Mouse (Mus musculus): ENCODE data around the gene Tmem238l. TPM values are rescaled to one million over a fixed set of nuclear protein-coding genes. Genes with fewer than 3 reads are reported as not detected.

Gene Tmem238l
- polyA plus RNA-seq, 1 experiment from 2014 or later = not detected

GRCm38 (mm10) chr11:66968575-66968974 is 12.1 kb downstream of the Tmem238l start:
- H3K9me3 ChIP-seq (replicated peaks; ENCODE audit: control insufficient read depth, low read length, poor library complexity, severe bottlenecking) = no peaks in the 10 kb centered on the region
- H3K4me1 ChIP-seq (ENCODE audit: control insufficient read depth, insufficient read depth, low read length) = no peaks in the 10 kb centered on the region
- 95% methylated on average over 1 of the region's 1 CpGs for WGBS
- no peaks in the 10 kb centered on the region for H3K36me3 ChIP-seq (ENCODE audit: control insufficient read depth, insufficient read depth, low read length)
- H3K27me3 ChIP-seq (ENCODE audit: control insufficient read depth, insufficient read depth, low read depth, low read length) = no peaks in the 10 kb centered on the region
- no peak overlapping the region for H3K9ac ChIP-seq (ENCODE audit: low read depth, low read length)
- no peak for ATAC-seq
- H3K4me2 ChIP-seq (ENCODE audit: low read length) = no peak overlapping the region
- H3K27ac ChIP-seq (ENCODE audit: low read length) = no peak overlapping the region
- no peak overlapping the region for H3K4me3 ChIP-seq (ENCODE audit: low read depth, low read length)

GRCm38 (mm10) chr11:66973507-66973906 is 17.1 kb downstream of the Tmem238l start:
- Histone ChIP-seq H3K9me3 (replicated peaks; ENCODE audit: control insufficient read depth, low read length, poor library complexity, severe bottlenecking) (peaks cover 8% of the 10 kb centered on the region; the same call in 1 of the 2 replicates), H3K9ac (ENCODE audit: low read depth, low read length) (no peak overlapping the region), H3K4me3 (ENCODE audit: low read depth, low read length) (no peak overlapping the region), H3K4me1 (ENCODE audit: control insufficient read depth, insufficient read depth, low read length) (no peaks in the 10 kb centered on the region), H3K36me3 (ENCODE audit: control insufficient read depth, insufficient read depth, low read length) (no peaks in the 10 kb centered on the region), H3K4me2 (ENCODE audit: low read length) (no peak overlapping the region), H3K27ac (ENCODE audit: low read length) (no peak overlapping the region), H3K27me3 (ENCODE audit: control insufficient read depth, insufficient read depth, low read depth, low read length) (no peaks in the 10 kb centered on the region; the same call in 1 of the 2 replicates)
- no peak for ATAC-seq
- 92% methylated on average over 3 of the region's 3 CpGs for WGBS

- no peak overlapping the region for H3K9ac ChIP-seq (ENCODE audit: low read depth, low read length)
- no peak overlapping the region for H3K27ac ChIP-seq (ENCODE audit: low read length)
- H3K9me3 ChIP-seq (replicated peaks; ENCODE audit: control insufficient read depth, low read length, poor library complexity, severe bottlenecking) = peaks cover 8% of the 10 kb centered on the region; the same call in 1 of the 2 replicates
- H3K4me3 ChIP-seq (ENCODE audit: low read depth, low read length) = no peak overlapping the region
- H3K4me1 ChIP-seq (ENCODE audit: control insufficient read depth, insufficient read depth, low read length) = no peaks in the 10 kb centered on the region
- no peak overlapping the region for H3K4me2 ChIP-seq (ENCODE audit: low read length)
- H3K27me3 ChIP-seq (ENCODE audit: control insufficient read depth, insufficient read depth, low read depth, low read length) = no peaks in the 10 kb centered on the region; the same call in 1 of the 2 replicates
- no peak for ATAC-seq
- H3K36me3 ChIP-seq (ENCODE audit: control insufficient read depth, insufficient read depth, low read length) = no peaks in the 10 kb centered on the region
- 92% methylated on average over 7 of the region's 7 CpGs for WGBS
Observed at GRCm38 (mm10) chr11:66975606-66976330, 19.3 kb downstream of the Tmem238l start.

GRCm38 (mm10) chr11:66981336-66982115 is 25.1 kb downstream of the Tmem238l start:
- Histone ChIP-seq H3K36me3 (ENCODE audit: control insufficient read depth, insufficient read depth, low read length) (no peaks in the 10 kb centered on the region), H3K9me3 (replicated peaks; ENCODE audit: control insufficient read depth, low read length, poor library complexity, severe bottlenecking) (no peaks in the 10 kb centered on the region), H3K4me1 (ENCODE audit: control insufficient read depth, insufficient read depth, low read length) (peaks cover 11% of the 10 kb centered on the region), H3K4me3 (ENCODE audit: low read depth, low read length) (no peak overlapping the region), H3K9ac (ENCODE audit: low read depth, low read length) (no peak overlapping the region), H3K4me2 (ENCODE audit: low read length) (no peak overlapping the region), H3K27ac (ENCODE audit: low read length) (no peak overlapping the region), H3K27me3 (ENCODE audit: control insufficient read depth, insufficient read depth, low read depth, low read length) (no peaks in the 10 kb centered on the region; the same call in 1 of the 2 replicates)
- ATAC-seq = no peak
- 82% methylated on average over 15 of the region's 15 CpGs for WGBS

GRCm38 (mm10) chr11:66982794-66983193 is 26.4 kb downstream of the Tmem238l start:
- H3K9me3 ChIP-seq (replicated peaks; ENCODE audit: control insufficient read depth, low read length, poor library complexity, severe bottlenecking) = no peaks in the 10 kb centered on the region
- peaks cover 11% of the 10 kb centered on the region for H3K4me1 ChIP-seq (ENCODE audit: control insufficient read depth, insufficient read depth, low read length)
- ATAC-seq = no peak
- no peak overlapping the region for H3K27ac ChIP-seq (ENCODE audit: low read length)
- no peak overlapping the region for H3K9ac ChIP-seq (ENCODE audit: low read depth, low read length)
- no peak overlapping the region for H3K4me3 ChIP-seq (ENCODE audit: low read depth, low read length)
- no peaks in the 10 kb centered on the region for H3K36me3 ChIP-seq (ENCODE audit: control insufficient read depth, insufficient read depth, low read length)
- no peak overlapping the region for H3K4me2 ChIP-seq (ENCODE audit: low read length)
- 41% methylated on average over 6 of the region's 6 CpGs for WGBS
- no peaks in the 10 kb centered on the region; the same call in 1 of the 2 replicates for H3K27me3 ChIP-seq (ENCODE audit: control insufficient read depth, insufficient read depth, low read depth, low read length)

- Histone ChIP-seq H3K4me3 (ENCODE audit: low read depth, low read length) (no peak overlapping the region), H3K27me3 (ENCODE audit: control insufficient read depth, insufficient read depth, low read depth, low read length) (no peaks in the 10 kb centered on the region; the same call in 1 of the 2 replicates), H3K9ac (ENCODE audit: low read depth, low read length) (no peak overlapping the region), H3K4me2 (ENCODE audit: low read length) (no peak overlapping the region), H3K36me3 (ENCODE audit: control insufficient read depth, insufficient read depth, low read length) (no peaks in the 10 kb centered on the region), H3K4me1 (ENCODE audit: control insufficient read depth, insufficient read depth, low read length) (peaks cover 11% of the 10 kb centered on the region), H3K9me3 (replicated peaks; ENCODE audit: control insufficient read depth, low read length, poor library complexity, severe bottlenecking) (no peaks in the 10 kb centered on the region), H3K27ac (ENCODE audit: low read length) (no peak overlapping the region)
- peak; percentile 49; the same call in 1 of the 2 replicates for ATAC-seq
- WGBS = 67% methylated on average over 11 of the region's 11 CpGs
Observed at GRCm38 (mm10) chr11:66983422-66984164, 27.2 kb downstream of the Tmem238l start.

- no peaks in the 10 kb centered on the region for H3K9me3 ChIP-seq (replicated peaks; ENCODE audit: control insufficient read depth, low read length, poor library complexity, severe bottlenecking)
- ATAC-seq = peak; percentile 85
- WGBS = 4% methylated on average over 28 of the region's 28 CpGs
Observed at GRCm38 (mm10) chr11:66984165-66985135, 28.0 kb downstream of the Tmem238l start.

GRCm38 (mm10) chr11:66985136-66985702 is 28.8 kb downstream of the Tmem238l start:
- 25% methylated on average over 11 of the region's 11 CpGs for WGBS
- H3K4me3 ChIP-seq (ENCODE audit: low read depth, low read length) = peak overlapping the region; percentile 35
- H3K9me3 ChIP-seq (replicated peaks; ENCODE audit: control insufficient read depth, low read length, poor library complexity, severe bottlenecking) = no peaks in the 10 kb centered on the region
- peak overlapping the region; percentile 57 for H3K4me2 ChIP-seq (ENCODE audit: low read length)
- H3K36me3 ChIP-seq (ENCODE audit: control insufficient read depth, insufficient read depth, low read length) = no peaks in the 10 kb centered on the region
- H3K27me3 ChIP-seq (ENCODE audit: control insufficient read depth, insufficient read depth, low read depth, low read length) = no peaks in the 10 kb centered on the region
- H3K4me1 ChIP-seq (ENCODE audit: control insufficient read depth, insufficient read depth, low read length) = peaks cover 11% of the 10 kb centered on the region
- peak overlapping the region; percentile 53; the same call in 1 of the 2 replicates for H3K9ac ChIP-seq (ENCODE audit: low read depth, low read length)
- peak; percentile 11; the same call in 1 of the 2 replicates for ATAC-seq
- H3K27ac ChIP-seq (ENCODE audit: low read length) = peak overlapping the region; percentile 77

More at GRCm38 (mm10) chr11:66984165-66985135, 28.0 kb downstream of the Tmem238l start:
- Histone ChIP-seq H3K27me3 (ENCODE audit: control insufficient read depth, insufficient read depth, low read depth, low read length) (no peaks in the 10 kb centered on the region), H3K4me1 (ENCODE audit: control insufficient read depth, insufficient read depth, low read length) (peaks cover 11% of the 10 kb centered on the region), H3K36me3 (ENCODE audit: control insufficient read depth, insufficient read depth, low read length) (no peaks in the 10 kb centered on the region), H3K9ac (ENCODE audit: low read depth, low read length) (peak overlapping the region; percentile 53), H3K4me2 (ENCODE audit: low read length) (peak overlapping the region; percentile 57), H3K27ac (ENCODE audit: low read length) (peak overlapping the region; percentile 77), H3K4me3 (ENCODE audit: low read depth, low read length) (peak overlapping the region; percentile 35)

All from midbrain, embryonic 16.5 days (tissue).